ENCODE assay signal across 18 mouse cellular contexts in genomic region chr2:61405261-61405660, GRCm38 (mm10).
"Had no signal": no experiment of that assay in that cellular context is flagged by ENCODE, and none has a peak within 500 bp of the region (broad histone marks: within the 10 kb centered on the region; RNA-seq: fewer than 3 reads in every experiment).

No protein-coding gene starts in this region.

- H3K9ac ChIP-seq: intestine, embryonic 15.5 days; liver, embryonic 13.5 days; midbrain, embryonic 12.5 days; midbrain, embryonic 15.5 days; neural tube, embryonic 12.5 days; neural tube, embryonic 15.5 days; stomach, embryonic 15.5 days had no signal

- H3K27ac ChIP-seq: intestine, embryonic 15.5 days; left cerebral cortex, adult 2 months; liver, embryonic 13.5 days; midbrain, embryonic 12.5 days; midbrain, embryonic 15.5 days; neural tube, embryonic 12.5 days; neural tube, embryonic 15.5 days; stomach, embryonic 15.5 days had no signal

- H3K36me3 ChIP-seq: intestine, embryonic 15.5 days; liver, embryonic 13.5 days; midbrain, embryonic 12.5 days; midbrain, embryonic 15.5 days; neural tube, embryonic 12.5 days; neural tube, embryonic 15.5 days; stomach, embryonic 15.5 days had no signal

- H3K9me3 ChIP-seq: intestine, embryonic 15.5 days; liver, embryonic 13.5 days; midbrain, embryonic 12.5 days; midbrain, embryonic 15.5 days; neural tube, embryonic 12.5 days; neural tube, embryonic 15.5 days; stomach, embryonic 15.5 days had no signal

- H3K4me2 ChIP-seq: intestine, embryonic 15.5 days; liver, embryonic 13.5 days; midbrain, embryonic 12.5 days; midbrain, embryonic 15.5 days; neural tube, embryonic 12.5 days; neural tube, embryonic 15.5 days; stomach, embryonic 15.5 days had no signal

- ATAC-seq: intestine, embryonic 15.5 days; midbrain, embryonic 15.5 days had no signal

- DNase-seq: kidney, adult 9 months; kidney, postnatal 36 days; layer of hippocampus, postnatal 36 days; liver, embryonic 13.5 days; lung, adult 2 months; lung, postnatal 14 days; lung, postnatal 4 days; retina, postnatal 1 day; right cerebral cortex, postnatal 25 days; spleen, adult 18-20 months; thymus, postnatal 25 days had no signal

- H3K4me3 ChIP-seq: intestine, embryonic 15.5 days; left cerebral cortex, adult 2 months; liver, embryonic 13.5 days; midbrain, embryonic 12.5 days; midbrain, embryonic 15.5 days; neural tube, embryonic 12.5 days; neural tube, embryonic 15.5 days; stomach, embryonic 15.5 days had no signal

- H3K27me3 ChIP-seq: intestine, embryonic 15.5 days; liver, embryonic 13.5 days; midbrain, embryonic 12.5 days; midbrain, embryonic 15.5 days; neural tube, embryonic 12.5 days; neural tube, embryonic 15.5 days; stomach, embryonic 15.5 days had no signal
